Mouse (Mus musculus) liver, embryonic 14.5 days (tissue): Measurements from ENCODE around the gene Cldnd1. TPM values are rescaled to one million over a fixed set of nuclear protein-coding genes. Genes with fewer than 3 reads are reported as not detected.
A peak's percentile ranks its signal among the peaks of the same experiment; 100 is the strongest.

Experiments
- ATAC-seq: fragments of 200-750 bp; cut with Nextera tagmentation; 2 replicates; pipeline ENCODE4 v1.8.0; 2017; ENCODE audit warnings: moderate number of reproducible peaks, mild to moderate bottlenecking, moderate library complexity; ENCODE audit not compliant: insufficient read depth
- DNase-seq, 3 experiments: peaks; one replicate each; pipeline ENCODE4 v3.0.0-alpha.2; 2012 to 2013; ENCODE audit warnings: low read depth in 3 of 3, low spot score in 3 of 3
- H3K27ac ChIP-seq: fragments of 300-500 bp; sonication (generic); 2 replicates; pipeline ENCODE4 v1.5.1; 2014; ENCODE audit warnings: moderate library complexity, mild to moderate bottlenecking, control low read depth, inconsistent platforms
- H3K27me3 ChIP-seq: fragments of 300-500 bp; sonication (generic); 2 replicates; pipeline ENCODE4 v1.6.1; 2014; ENCODE audit warnings: mild to moderate bottlenecking, low read length, moderate library complexity; ENCODE audit not compliant: control insufficient read depth, insufficient read depth
- H3K36me3 ChIP-seq: fragments of 300-500 bp; sonication (generic); replicated peaks from 2 replicates; pipeline ENCODE4 v1.6.1; 2014; ENCODE audit warnings: low read depth; ENCODE audit not compliant: control insufficient read depth, insufficient read depth
- H3K4me1 ChIP-seq, 2 experiments: fragments of 200-500 bp in 1 of 2; fragments of 300-500 bp in 1 of 2; sonication (generic) in 1 of 2; replicated peaks; 2 replicates each; pipeline ENCODE4 v1.6.1; 2012 to 2014; ENCODE audit warnings: antibody characterized with exemption in 1 of 2, inconsistent platforms in 1 of 2, low read length in 1 of 2; ENCODE audit not compliant: control insufficient read depth in 2 of 2, insufficient read depth in 2 of 2
- H3K4me2 ChIP-seq: fragments of 300-500 bp; sonication (generic); 2 replicates; pipeline ENCODE4 v1.6.1; 2014; ENCODE audit warnings: low read depth, mild to moderate bottlenecking, control low read depth, moderate library complexity
- H3K4me3 ChIP-seq, 2 experiments: fragments of 200-500 bp in 1 of 2; fragments of 300-500 bp in 1 of 2; sonication (generic) in 1 of 2; 2 replicates each; pipeline ENCODE4 v1.5.1; 2012 to 2014; ENCODE audit warnings: low read depth in 2 of 2, low read length in 2 of 2, mild to moderate bottlenecking in 2 of 2, control low read depth in 1 of 2, inconsistent platforms in 1 of 2, moderate library complexity in 1 of 2; ENCODE audit not compliant: insufficient read depth in 1 of 2
- H3K9ac ChIP-seq: fragments of 300-500 bp; sonication (generic); replicated peaks from 2 replicates; pipeline ENCODE4 v1.6.1; 2014; ENCODE audit warnings: mild to moderate bottlenecking, control low read depth, moderate library complexity
- H3K9me3 ChIP-seq: fragments of 300-500 bp; sonication (generic); 2 replicates; pipeline ENCODE4 v1.6.1; 2016; ENCODE audit warnings: low read length, mixed read lengths; ENCODE audit not compliant: control insufficient read depth
- CTCF ChIP-seq: IDR thresholded peaks from 2 replicates; pipeline ENCODE4 v1.5.1; 2016; ENCODE audit warnings: antibody characterized with exemption, low read depth, control low read depth
- EP300 ChIP-seq: IDR thresholded peaks from 2 replicates; pipeline ENCODE4 v1.6.1; 2016; ENCODE audit warnings: antibody characterized with exemption, low read depth
- WGBS: fragments of 180-500 bp; shearing (Covaris S2); extraction: QIAGEN DNeasy Blood & Tissue Kit; methylation state at CpG from one replicate; pipeline ENCODE4 v1.1.7; 2014; ENCODE audit not compliant: insufficient replicate concordance; 5-methylcytosine and 5-hydroxymethylcytosine counted together
- polyA plus RNA-seq, 2 experiments: library from polyadenylated mRNA; depleted of rRNA in 1 of 2; stranded (reverse) in 1 of 2; unstranded in 1 of 2; fragments of >200 nt; fragmentation: Nextera tagmentation in 1 of 2; extraction: Ambion mirVana in 1 of 2; gene quantifications; 2 replicates each; pipeline versions ENCODE4 v1.2.1 to v1.2.3; 2012 to 2014

Cldnd1 gene
- polyA plus RNA-seq, 2 experiments = 15.4 to 31.5 TPM

DNA sequence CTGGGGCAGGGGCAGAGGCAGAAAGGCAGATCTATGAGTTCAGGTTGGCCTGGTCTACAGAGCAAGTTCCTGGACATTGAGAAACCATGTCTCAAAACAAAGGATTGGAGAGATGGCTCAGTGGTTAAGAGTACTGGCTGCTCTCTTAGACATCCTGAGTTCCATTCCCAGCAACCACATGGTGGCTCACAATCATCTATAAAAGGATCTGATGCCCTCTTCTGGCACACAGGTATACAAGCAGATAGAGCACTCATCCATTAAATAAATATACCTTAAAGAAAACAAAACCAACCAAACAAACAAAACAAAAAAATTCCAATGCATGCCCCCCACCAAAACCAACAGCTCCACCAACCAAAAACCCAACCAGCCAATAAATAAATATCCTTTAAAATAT lies 43.2 kb upstream of the Cldnd1 start:
- Histone ChIP-seq H3K4me1 (no peaks in the 10 kb centered on the region; a peak in 2 of 4 replicates), H3K9me3 (no peaks in the 10 kb centered on the region), H3K4me2 (no peak overlapping the region), H3K36me3 (peaks cover 24% of the 10 kb centered on the region), H3K9ac (no peak overlapping the region), H3K27ac (peak overlapping the region; percentile 31), H3K4me3 (no peak overlapping the region), H3K27me3 (no peaks in the 10 kb centered on the region)
- ATAC-seq (peak; percentile 22; the same call in 1 of the 2 replicates), DNase-seq (no peak)
- TF ChIP-seq CTCF (peak; percentile 55), EP300 (no peak)

DNA sequence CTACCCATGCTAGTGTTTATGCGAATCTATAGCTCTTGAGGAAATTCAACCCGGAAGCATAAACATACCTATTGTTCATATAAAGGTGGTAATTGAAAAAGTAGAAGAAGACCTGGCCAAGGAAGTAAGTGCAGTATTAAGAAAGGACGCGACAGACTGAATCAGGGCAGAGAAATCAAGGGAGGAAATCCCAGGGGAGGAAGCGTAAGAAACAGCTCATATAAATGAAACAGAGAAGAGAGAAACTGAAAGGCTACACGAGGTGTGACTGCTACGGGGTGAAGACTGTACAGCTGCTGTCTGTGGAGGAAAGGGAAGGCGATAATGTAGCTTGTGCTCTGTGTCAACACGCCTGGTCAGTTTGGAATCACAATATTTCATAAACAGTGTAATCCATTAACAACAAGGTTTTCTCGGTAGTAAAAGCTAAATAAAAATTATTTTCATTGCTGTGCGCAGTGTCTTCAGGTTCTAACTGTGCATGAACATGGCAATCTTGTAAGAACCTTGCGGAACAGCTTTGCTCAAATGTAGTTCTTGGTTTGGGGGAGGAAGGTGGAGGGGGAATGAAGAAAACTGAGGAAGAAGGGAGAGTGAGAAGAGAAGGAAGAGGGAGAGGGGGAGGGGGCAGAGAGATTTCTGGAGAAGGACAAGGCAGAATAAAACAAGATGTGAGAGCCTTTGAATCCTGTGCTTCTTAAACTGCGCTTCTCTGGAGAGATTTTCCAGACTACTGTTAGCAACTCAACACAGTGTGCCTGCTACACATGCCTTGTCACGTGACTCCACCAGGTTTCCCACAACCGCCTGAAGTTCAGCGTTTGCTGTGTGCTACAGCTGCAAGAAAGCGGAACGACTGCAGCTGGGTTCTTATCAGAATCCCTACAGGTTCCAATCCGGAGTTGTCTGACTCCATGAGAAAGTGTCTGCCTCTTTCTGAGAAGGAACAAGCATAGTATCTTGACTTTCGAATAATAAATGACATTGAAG lies 41.9 kb upstream of the Cldnd1 start:
- DNase-seq (no peak), ATAC-seq (no peak)
- Histone ChIP-seq H3K4me3 (no peak overlapping the region), H3K36me3 (peaks cover 16% of the 10 kb centered on the region), H3K9me3 (no peaks in the 10 kb centered on the region), H3K4me2 (no peak overlapping the region; the same call in 1 of the 2 replicates), H3K4me1 (no peaks in the 10 kb centered on the region; a peak in 2 of 4 replicates), H3K27ac (no peak overlapping the region), H3K9ac (no peak overlapping the region), H3K27me3 (no peaks in the 10 kb centered on the region)
- WGBS = 61% methylated on average over 20 of the region's 20 CpGs
- no peak for TF ChIP-seq EP300
- no peak for TF ChIP-seq CTCF

DNA sequence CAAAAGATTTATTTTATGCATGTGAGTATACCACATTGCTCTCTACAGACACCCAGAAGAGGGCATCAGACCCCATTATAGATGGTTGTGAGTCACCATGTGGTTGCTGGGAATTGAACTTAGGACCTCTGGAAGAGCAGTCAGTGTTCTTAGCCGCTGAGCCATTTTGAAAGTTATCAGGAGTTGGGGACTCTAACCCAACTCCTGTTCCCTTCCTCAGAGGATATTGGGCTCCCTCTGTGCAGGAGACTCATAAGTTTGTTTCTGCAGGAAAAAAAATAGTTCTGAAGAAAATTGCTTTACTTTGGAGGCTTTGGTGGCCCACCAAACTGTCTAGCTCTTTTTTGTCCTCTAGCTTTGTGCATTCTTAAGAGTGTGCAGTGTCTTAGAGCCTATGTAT lies 39.2 kb upstream of the Cldnd1 start:
- no peaks in the 10 kb centered on the region for H3K27me3 ChIP-seq
- ATAC-seq (no peak), DNase-seq (no peak)
- no peaks in the 10 kb centered on the region for H3K36me3 ChIP-seq
- H3K4me3 ChIP-seq = no peak overlapping the region
- no peaks in the 10 kb centered on the region for H3K9me3 ChIP-seq
- no peak overlapping the region for H3K4me2 ChIP-seq
- H3K9ac ChIP-seq = no peak overlapping the region
- TF ChIP-seq EP300 = no peak
- no peak for TF ChIP-seq CTCF
- H3K4me1 ChIP-seq = no peaks in the 10 kb centered on the region; a peak in 1 of 4 replicates
- no peak overlapping the region for H3K27ac ChIP-seq
- 63% methylated on average over 1 of the region's 1 CpGs for WGBS

DNA sequence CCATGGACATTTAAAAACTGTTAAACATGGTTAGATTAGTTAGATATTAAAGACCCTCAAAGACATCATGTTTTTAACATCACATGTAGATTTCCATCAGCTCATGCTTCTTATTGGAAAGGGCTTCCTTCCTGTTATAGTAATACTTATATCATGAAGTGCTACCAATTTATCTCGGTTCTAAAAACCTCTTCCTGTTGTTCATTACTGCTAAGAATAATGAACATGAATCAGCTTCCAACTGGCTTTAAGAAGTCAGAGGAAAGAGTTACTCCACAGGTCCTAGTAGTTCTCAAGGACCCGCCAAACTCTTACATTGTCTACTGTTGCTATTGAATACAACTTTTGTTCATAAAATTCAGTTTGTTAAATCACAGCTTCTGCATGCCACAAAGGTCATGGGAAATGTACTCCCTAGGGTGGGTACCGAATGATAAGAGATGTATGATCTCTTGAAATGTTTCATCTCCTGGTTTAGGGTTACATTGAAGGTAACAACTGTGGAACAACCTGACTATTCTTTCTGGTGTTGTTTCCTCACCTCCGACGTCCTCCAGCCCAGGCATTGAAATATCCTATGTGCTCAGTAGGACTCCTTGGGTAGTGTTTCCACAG lies 38.0 kb upstream of the Cldnd1 start:
- DNase-seq = no peak
- 54% methylated on average over 5 of the region's 5 CpGs for WGBS

DNA sequence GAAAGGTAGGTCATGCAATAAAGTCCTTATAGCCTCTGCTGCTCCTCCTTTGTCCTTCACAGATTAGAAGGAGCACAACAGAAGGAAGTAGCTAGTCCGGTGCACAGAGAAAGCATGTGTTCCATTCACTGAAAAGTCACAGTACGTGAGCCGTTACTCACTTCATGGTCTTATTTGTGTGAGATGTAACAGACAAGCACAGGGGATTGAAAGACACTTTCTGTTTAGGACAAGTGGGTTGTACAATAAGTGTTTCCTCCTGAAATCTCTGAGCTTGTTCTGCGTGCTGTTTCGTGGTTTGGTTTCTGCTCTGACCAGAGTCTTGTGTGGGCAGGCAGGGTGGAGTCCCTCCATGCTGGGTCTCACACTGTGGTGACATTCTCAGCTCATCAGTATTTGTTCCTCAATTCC lies 37.4 kb upstream of the Cldnd1 start:
- Histone ChIP-seq H3K4me1 (no peaks in the 10 kb centered on the region; a peak in 1 of 4 replicates), H3K9ac (no peak overlapping the region), H3K27ac (no peak overlapping the region), H3K27me3 (no peaks in the 10 kb centered on the region), H3K9me3 (no peaks in the 10 kb centered on the region), H3K4me2 (no peak overlapping the region), H3K36me3 (no peaks in the 10 kb centered on the region), H3K4me3 (no peak overlapping the region)
- DNase-seq (no peak), ATAC-seq (no peak)
- 51% methylated on average over 5 of the region's 5 CpGs for WGBS
- TF ChIP-seq EP300 (no peak), CTCF (no peak)

More for the DNA sequence above, 38.0 kb upstream of the Cldnd1 start:
- no peak overlapping the region for H3K9ac ChIP-seq
- H3K27me3 ChIP-seq = no peaks in the 10 kb centered on the region
- no peaks in the 10 kb centered on the region; a peak in 1 of 4 replicates for H3K4me1 ChIP-seq
- H3K36me3 ChIP-seq = no peaks in the 10 kb centered on the region
- H3K9me3 ChIP-seq = no peaks in the 10 kb centered on the region
- no peak overlapping the region for H3K4me3 ChIP-seq
- no peak for TF ChIP-seq EP300
- TF ChIP-seq CTCF = no peak
- H3K27ac ChIP-seq = no peak overlapping the region
- no peak overlapping the region for H3K4me2 ChIP-seq
- no peak for ATAC-seq
